Mouse (Mus musculus) kidney, adult 18-20 months (tissue): ENCODE measurements at regions not wholly inside any gene's neighbourhood (a gene's known extent, or its start where the extent isn't known, plus 50 kb on each side); places are given as distances from the start of the nearest gene placed in this dataset.

Experiments
- DNase-seq: peaks from one replicate; pipeline ENCODE4 v3.0.0; 2021

DNA sequence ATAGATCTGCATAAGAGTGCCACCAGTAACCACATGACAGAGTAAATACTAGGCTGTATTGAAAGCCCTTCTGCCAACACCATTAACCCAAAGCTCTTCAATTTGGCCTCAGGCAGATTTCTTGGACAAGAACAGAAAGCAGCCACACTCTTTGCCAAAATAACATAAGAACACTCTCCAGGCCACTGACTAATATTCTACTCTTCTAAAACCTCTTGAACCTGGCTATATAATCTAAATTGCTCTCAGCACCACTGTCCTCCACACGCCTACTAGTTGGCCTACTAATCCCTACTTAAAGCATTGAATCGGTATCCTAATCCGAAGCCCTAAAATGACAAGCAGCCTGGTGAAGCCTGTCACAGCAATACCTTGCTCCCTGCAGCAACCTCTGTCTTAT is 467.5 kb downstream of the 1700129C05Rik start:
- no peak for DNase-seq

GRCm38 (mm10) chr14:58663946-58664345 is 478.7 kb downstream of the 1700129C05Rik start:
- DNase-seq = no peak

DNA sequence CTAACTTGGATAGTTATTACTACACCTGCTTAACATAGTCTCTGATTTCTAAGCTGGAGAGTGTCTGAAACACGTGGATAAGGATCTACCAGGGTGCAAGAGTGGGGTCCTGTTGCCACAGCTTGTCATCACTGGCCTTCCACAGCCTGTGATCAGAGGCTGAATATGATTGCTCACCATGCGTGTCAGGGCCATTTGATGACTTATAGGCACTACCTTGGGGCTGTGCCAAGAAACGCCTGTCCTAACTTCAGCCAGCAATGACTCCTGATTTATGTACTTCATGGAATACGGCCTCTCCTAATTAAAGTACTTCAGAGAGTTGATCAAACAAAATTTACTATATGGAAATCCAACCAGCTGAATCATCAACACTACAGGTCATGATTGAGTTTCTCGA is 480.1 kb downstream of the 1700129C05Rik start:
- DNase-seq = no peak

DNA sequence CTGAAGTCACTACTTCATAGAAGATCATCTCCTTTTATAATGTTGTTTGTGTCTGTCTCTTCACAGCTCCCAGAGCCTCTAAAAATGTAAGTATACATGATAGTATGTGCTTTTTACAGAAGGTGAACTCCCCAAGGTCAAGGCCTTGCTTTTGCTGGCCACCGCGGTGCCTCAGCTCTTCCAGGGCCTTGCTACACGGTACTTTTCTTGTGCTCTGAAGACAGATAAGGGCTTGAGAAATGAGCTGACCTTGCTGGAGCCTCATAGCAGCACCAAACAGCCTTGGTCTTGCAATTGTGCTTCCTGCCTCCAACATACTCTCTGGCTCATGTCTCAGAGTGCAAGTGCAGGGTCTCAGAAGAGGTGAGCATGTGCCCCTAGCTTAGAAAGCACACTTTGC is 481.3 kb downstream of the 1700129C05Rik start:
- no peak for DNase-seq

- DNase-seq = no peak
These were observed 485.4 kb downstream of the 1700129C05Rik start for GRCm38 (mm10) chr14:58657263-58657662.

- no peak for DNase-seq
These were observed 485.8 kb downstream of the 1700129C05Rik start for GRCm38 (mm10) chr14:58656935-58657238.

DNA sequence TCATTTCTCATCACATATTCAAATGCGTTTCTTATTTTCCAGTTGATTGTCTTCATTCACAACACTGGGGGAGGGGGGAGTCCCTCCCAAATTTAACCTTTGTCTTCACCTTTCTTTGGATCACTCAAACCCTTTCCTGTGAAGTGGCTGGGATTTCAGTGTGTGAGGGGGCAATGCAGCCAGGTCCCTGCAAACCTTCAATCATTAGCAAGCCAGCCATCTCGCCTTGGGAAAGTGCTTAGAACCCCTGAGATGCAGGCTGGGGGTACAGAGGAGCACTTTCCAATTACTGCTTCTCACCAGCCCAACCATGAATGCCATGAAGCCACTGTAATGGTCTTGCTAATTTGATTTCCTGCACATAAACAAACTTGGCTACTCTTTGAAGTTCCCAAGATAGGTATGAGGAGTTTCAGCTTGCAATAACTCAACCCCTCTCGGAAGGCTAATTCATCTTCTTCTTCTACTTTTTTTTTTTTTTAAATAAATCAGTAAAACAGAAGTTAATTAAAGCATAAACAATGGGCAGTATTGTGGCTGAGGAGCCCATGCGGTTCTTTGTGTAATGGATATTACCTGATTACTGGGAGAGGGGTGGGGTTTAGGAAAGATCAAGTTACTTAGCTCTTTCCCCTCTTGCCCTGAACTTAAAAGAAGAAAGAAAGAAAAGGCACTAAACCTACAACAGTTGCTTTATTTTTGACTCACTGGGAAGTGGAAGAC is 486.3 kb downstream of the 1700129C05Rik start:
- DNase-seq = no peak

DNA sequence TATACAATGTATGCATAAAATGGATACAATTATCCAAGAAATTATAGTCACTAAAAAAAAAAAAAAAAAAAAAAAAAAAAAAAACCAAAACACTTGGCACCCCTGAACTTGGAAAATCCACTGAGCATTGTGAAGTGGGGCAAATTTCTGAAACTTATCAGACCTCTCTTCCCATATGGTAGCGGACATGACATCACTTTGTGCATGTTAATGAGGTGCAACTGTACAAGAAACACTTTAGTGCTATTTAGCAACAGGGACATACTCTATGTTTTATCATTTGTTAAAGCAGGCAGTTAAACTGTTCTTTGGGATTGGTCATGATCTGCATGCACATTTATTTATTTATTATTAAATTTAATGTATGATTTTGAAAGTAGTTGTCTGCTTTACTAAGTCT is 489.7 kb downstream of the 1700129C05Rik start:
- DNase-seq = no peak

GRCm38 (mm10) chr14:58652004-58652403 is 490.7 kb downstream of the 1700129C05Rik start:
- DNase-seq = no peak

DNA sequence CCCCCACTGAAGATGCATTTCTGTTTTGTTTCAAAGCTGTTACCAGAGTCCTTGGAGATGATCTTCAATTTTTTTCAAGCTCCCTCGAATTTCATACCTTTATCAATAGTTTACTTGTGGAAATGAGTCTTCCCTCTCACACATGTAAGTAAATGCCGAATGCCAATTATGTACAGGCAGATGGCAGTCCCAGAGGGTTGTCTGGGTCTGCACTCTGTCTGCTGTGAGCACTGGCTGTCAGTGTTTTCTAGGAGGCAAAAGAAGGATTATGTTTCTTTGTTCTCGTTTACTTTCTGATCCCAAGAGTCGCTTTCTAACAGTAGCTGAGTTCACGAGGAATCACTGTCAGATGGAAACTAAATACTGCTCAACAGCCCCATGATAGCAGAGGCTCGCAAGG is 491.5 kb downstream of the 1700129C05Rik start:
- DNase-seq = no peak

DNA sequence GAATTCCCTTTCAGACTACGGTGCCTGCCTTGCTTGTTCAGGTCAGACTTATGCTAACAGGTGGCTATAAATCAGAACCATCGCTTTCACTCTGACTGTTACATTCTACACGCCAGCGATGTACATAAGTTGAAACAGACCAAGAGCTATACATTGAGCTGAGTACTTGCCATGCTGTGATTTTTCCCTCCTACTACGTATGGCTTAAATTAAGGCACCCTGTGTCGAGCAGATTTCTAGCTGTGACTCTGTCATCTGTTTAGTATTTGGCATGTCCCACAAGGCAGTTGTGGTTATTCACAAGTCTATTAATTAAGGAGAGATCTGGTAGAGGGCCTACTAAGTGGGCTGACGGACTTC is 504.4 kb downstream of the 1700129C05Rik start:
- no peak for DNase-seq

- no peak for DNase-seq
These were observed 505.0 kb downstream of the 1700129C05Rik start for GRCm38 (mm10) chr14:58637405-58638336.

GRCm38 (mm10) chr14:58631221-58631620 is 511.5 kb downstream of the 1700129C05Rik start:
- DNase-seq = no peak

- no peak for DNase-seq
These were observed 514.4 kb downstream of the 1700129C05Rik start for GRCm38 (mm10) chr14:58628266-58628665.

DNA sequence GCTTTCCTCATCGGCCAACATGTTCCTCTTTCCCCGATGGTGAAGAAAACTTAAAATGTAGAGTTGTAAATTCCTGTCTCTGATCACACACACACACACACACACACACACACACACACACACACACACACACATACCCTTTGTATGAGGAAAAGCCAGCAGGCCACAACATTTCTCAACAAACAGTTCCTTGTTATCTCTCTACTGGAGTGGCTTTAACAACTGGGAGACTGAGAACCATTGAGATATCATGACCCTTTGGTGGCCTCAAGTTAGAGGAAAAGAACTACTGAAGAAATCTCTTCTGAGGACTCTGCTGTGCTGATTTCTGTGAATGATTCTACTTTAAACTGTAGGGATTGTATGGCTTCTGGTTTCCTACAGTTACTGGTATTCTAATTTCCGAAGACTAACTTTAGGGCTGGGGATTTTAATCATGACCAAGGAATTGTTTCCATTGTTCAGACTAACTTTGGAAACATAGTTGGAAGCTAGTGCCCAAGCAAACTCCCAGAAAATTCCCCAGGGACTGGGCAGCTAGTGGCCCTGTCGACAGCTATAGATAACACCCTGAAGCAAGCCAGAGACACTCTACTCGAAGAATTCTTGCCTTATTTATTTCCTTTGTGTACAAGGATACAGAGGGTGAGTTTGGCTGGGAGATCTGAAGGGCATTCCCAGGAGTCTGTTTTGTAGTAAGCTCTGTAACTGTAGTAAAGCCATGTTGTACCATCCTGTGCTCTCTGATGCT is 516.0 kb downstream of the 1700129C05Rik start:
- no peak for DNase-seq

DNA sequence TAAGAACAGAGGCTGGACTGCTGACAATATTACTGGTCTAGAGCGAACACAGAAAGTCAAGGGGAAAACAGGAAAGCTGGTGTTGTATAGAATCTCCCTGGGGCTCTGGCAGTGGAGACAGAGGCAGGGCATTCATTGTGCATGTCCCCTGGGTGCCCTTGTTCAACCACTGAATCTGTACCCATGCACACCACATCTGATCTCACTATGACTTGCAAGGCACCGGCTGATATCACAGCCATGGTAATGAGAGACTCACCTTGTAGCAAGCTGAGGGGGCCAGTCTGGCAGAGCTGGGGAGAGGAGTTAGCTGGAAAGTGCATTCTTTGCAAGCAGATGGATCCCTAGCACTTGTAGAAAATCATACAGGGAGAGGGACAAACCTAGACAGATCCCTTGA is 522.5 kb downstream of the 1700129C05Rik start:
- no peak for DNase-seq

GRCm38 (mm10) chr14:58617656-58618055 is 525.0 kb downstream of the 1700129C05Rik start:
- no peak for DNase-seq

DNA sequence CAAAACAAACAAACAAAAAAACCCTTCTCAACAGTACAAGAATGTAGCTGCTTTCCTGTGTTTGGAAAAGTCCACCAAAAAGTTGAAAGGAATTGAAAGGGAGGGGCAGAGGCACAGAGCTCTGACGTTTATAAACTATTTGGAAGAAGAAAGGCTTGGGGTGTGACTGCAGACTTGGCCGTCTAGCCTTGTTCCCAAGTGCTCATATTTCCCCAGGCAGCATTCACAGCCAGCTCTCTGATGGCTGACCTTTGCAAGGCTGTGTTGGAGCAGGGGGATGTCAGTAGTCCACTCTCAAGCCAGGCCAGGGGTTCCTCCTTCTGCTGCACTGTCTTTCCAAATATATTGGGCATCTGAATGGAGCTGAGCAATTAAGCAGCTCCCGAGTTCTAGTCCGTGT is 534.5 kb downstream of the 1700129C05Rik start:
- DNase-seq = no peak

DNA sequence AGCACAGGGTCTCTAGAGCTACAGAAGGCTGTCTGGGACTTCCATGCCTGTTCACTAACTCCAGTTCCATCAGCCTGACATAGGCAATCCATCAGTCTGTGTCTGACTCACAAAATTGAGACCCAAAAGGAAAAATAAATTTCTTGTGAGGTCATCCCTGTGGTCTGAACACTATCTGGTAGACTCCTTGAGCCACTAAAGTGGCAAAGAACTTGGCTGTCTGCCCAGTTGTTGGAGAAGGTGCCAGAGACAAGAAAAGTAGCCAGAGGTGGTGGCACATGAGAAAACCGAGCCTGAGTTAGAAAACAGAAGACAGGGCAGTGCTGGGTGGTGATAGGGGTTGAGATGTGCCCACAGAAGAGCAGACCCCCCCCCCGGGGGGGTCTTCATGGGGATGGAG is 535.0 kb downstream of the 1700129C05Rik start:
- no peak for DNase-seq

- DNase-seq = no peak
These were observed 535.2 kb downstream of the Fgf9 start for GRCm38 (mm10) chr14:58605529-58605928.

DNA sequence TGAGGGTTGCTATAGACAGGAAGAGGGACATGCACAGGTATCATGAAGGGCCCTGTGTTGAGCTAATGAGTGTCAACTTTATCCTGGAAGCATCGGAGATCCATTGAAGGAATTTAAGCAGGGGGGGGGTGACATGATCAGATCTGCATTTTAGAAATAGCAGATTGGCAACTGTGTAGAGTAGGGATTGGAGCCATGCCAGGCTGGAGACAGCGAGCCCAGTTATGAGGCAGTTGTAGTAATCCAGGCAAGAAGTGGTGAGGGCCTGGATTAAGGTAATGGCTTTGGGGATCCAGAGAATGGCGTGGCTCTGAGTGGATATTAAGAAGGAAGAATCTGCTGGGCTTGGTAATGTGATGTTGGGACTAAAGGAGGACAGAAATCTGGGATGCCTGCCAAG is 528.5 kb downstream of the Fgf9 start:
- DNase-seq = no peak

GRCm38 (mm10) chr14:58597810-58598209 is 527.5 kb downstream of the Fgf9 start:
- DNase-seq = no peak

GRCm38 (mm10) chr14:58596936-58597335 is 526.6 kb downstream of the Fgf9 start:
- DNase-seq = no peak

DNA sequence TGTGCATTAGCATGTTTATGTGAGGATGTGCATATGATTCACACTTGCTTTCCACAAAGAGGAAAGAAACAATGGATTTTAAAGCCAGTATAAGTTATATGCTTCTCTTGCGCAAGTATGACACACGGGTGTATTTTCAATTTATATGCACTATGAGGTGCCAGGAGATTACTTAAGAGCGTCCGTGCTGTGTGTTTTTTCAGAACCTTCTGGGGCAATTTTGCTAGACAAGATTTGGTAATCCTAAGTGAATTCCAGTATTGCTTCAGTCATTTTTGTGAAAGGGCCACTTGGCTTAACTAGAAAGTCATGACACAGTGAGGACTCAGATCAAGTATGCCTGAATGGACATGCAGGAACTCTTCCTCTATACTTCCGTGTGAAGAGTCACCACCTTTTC is 511.5 kb downstream of the Fgf9 start:
- DNase-seq = no peak
